Mouse (Mus musculus) heart, embryonic 14.5 days (tissue): ENCODE measurements at regions not wholly inside any gene's neighbourhood (a gene's known extent, or its start where the extent isn't known, plus 50 kb on each side); places are given as distances from the start of the nearest gene placed in this dataset.

Experiments
- ATAC-seq: fragments of 200-750 bp; cut with Nextera tagmentation; 2 replicates; pipeline ENCODE4 v1.8.0; 2017; ENCODE audit warnings: low read depth, moderate TSS enrichment; ENCODE audit not compliant: insufficient number of reproducible peaks, insufficient read depth, low FRiP score
- H3K27ac ChIP-seq, 2 experiments: fragments of 200-500 bp in 1 of 2; fragments of 300-500 bp in 1 of 2; sonication (generic) in 1 of 2; replicated peaks in 1 of 2; 2 replicates each; pipeline ENCODE4 v1.5.1; 2012 to 2014; ENCODE audit warnings: low read depth in 2 of 2, low read length in 2 of 2, control low read depth in 1 of 2, mild to moderate bottlenecking in 1 of 2, mixed read lengths in 1 of 2; ENCODE audit not compliant: control insufficient read depth in 1 of 2, insufficient read depth in 1 of 2
- H3K27me3 ChIP-seq: fragments of 300-500 bp; sonication (generic); 2 replicates; pipeline ENCODE4 v1.6.1; 2014; ENCODE audit warnings: mild to moderate bottlenecking, low read length, control low read depth; ENCODE audit not compliant: control insufficient read depth, insufficient read depth
- H3K36me3 ChIP-seq: fragments of 300-500 bp; sonication (generic); 2 replicates; pipeline ENCODE4 v1.6.1; 2014; ENCODE audit warnings: mild to moderate bottlenecking, control low read depth, low read length, mixed read lengths; ENCODE audit not compliant: control insufficient read depth, insufficient read depth
- H3K4me1 ChIP-seq, 2 experiments: fragments of 200-500 bp in 1 of 2; fragments of 300-500 bp in 1 of 2; sonication (generic) in 1 of 2; 2 replicates each; pipeline ENCODE4 v1.6.1; 2012 to 2014; ENCODE audit warnings: low read length in 2 of 2, control low read depth in 1 of 2, mixed read lengths in 1 of 2; ENCODE audit not compliant: control insufficient read depth in 2 of 2, insufficient read depth in 2 of 2
- H3K4me2 ChIP-seq: fragments of 300-500 bp; sonication (generic); 2 replicates; pipeline ENCODE4 v1.6.1; 2014; ENCODE audit warnings: mild to moderate bottlenecking, low read length
- H3K4me3 ChIP-seq, 2 experiments: fragments of 200-500 bp in 1 of 2; fragments of 300-500 bp in 1 of 2; sonication (generic) in 1 of 2; 2 replicates each; pipeline ENCODE4 v1.5.1; 2012 to 2014; ENCODE audit warnings: low read length in 2 of 2, mild to moderate bottlenecking in 2 of 2, control low read depth in 1 of 2, low read depth in 1 of 2, moderate library complexity in 1 of 2; ENCODE audit not compliant: control insufficient read depth in 1 of 2, insufficient read depth in 1 of 2
- H3K9ac ChIP-seq: fragments of 300-500 bp; sonication (generic); 2 replicates; pipeline ENCODE4 v1.6.1; 2014; ENCODE audit warnings: mild to moderate bottlenecking, low read length
- H3K9me3 ChIP-seq: fragments of 300-500 bp; sonication (generic); 2 replicates; pipeline ENCODE4 v1.6.1; 2016; ENCODE audit warnings: low read length, control low read depth; ENCODE audit not compliant: control insufficient read depth
- WGBS: fragments of 180-500 bp; shearing (Covaris S2); extraction: QIAGEN DNeasy Blood & Tissue Kit; methylation state at CpG from one replicate; pipeline ENCODE4 v1.1.7; 2014; 5-methylcytosine and 5-hydroxymethylcytosine counted together

GRCm38 (mm10) chr9:102782926-102783850 lies 51.5 kb upstream of the Ryk start:
- Histone ChIP-seq H3K9ac (no peak overlapping the region), H3K4me1 (peaks cover 29 to 35% of the 10 kb centered on the region in 2 experiments), H3K27me3 (no peaks in the 10 kb centered on the region), H3K9me3 (0 out of 2 replicates have a peak, but pooled peaks cover 2% of the 10 kb centered on the region), H3K4me3 (no peak overlapping the region), H3K27ac (0 out of 4 replicates have a peak overlapping the region, but pooled peaks of 1 of the 2 experiments have one; percentile 14), H3K36me3 (no peaks in the 10 kb centered on the region), H3K4me2 (no peak overlapping the region)
- 35% methylated on average over 25 of the region's 25 CpGs for WGBS
- ATAC-seq: no peak

- Histone ChIP-seq H3K4me1 (peaks cover 19 to 22% of the 10 kb centered on the region in 2 experiments), H3K9ac (no peak overlapping the region), H3K27ac (no peak overlapping the region), H3K4me3 (no peak overlapping the region), H3K36me3 (no peaks in the 10 kb centered on the region), H3K4me2 (no peak overlapping the region), H3K27me3 (no peaks in the 10 kb centered on the region), H3K9me3 (0 out of 2 replicates have a peak, but pooled peaks cover 2% of the 10 kb centered on the region)
- WGBS: 8% methylated on average over 10 of the region's 10 CpGs
- ATAC-seq: no peak
Observed at GRCm38 (mm10) chr9:102784329-102785026, 50.2 kb upstream of the Ryk start.
